Mouse (Mus musculus): ENCODE data around the gene C130079G13Rik. TPM values are rescaled to one million over a fixed set of nuclear protein-coding genes. Genes with fewer than 3 reads are reported as not detected.
"Not testable (repeated sequence)": the region's sequence is repeated elsewhere in the genome, so short reads cannot be mapped to it uniquely, and the experiment has no call there.

Gene C130079G13Rik
- not detected in 2 replicates for polyA plus RNA-seq (2012; rRNA removed)

GRCm38 (mm10) chr3:59924914-59925313, at the start of gene C130079G13Rik:
C130079G13Rik (plus strand) TSS chr3:59925214.
- H3K27ac ChIP-seq (ENCODE audit: control insufficient read depth, insufficient read depth, low read depth, low read length), result no peak within 1 kb of the TSS
- no peaks in the 10 kb centered on the region for H3K27me3 ChIP-seq (ENCODE audit: control insufficient read depth, insufficient read depth, low read length)
- no peak within 1 kb of the TSS for H3K4me3 ChIP-seq (ENCODE audit: control insufficient read depth, low read depth, low read length)
- TF ChIP-seq CTCF (IDR thresholded peaks at IDR 0.05; ENCODE audit: control insufficient read depth, insufficient read depth, insufficient replicate concordance, low read depth, low read length) (no peak), POLR2A (IDR thresholded peaks at IDR 0.05; ENCODE audit: control insufficient read depth, low read depth, low read length) (no peak)
- H3K4me1 ChIP-seq (ENCODE audit: control insufficient read depth, insufficient read depth, low read length), result no peaks in the 10 kb centered on the region
- no peaks in the 10 kb centered on the region for H3K36me3 ChIP-seq (ENCODE audit: control insufficient read depth, insufficient read depth, low read length)

DNA sequence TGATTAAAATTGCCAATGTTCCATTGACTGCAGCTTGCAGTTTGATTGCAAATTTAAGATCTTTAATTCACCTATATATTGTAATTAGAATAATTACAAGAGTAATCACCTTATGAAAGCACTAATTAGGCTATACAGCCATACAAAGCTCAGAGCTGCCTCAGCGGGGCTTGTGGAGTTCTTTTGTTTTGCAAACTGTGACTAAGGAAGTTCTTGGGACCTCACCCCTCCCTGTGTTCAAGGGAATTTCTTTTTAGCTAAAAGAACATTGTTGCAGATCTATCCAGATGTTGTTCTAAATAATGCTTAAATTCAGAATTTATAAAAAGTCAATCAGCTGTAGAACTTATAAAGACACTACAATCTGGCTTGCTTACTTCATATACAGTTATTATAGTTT, 47.4 kb upstream of the C130079G13Rik start:
- not testable (repeated sequence) for H3K4me1 ChIP-seq (ENCODE audit: control insufficient read depth, insufficient read depth, low read length); H3K27ac ChIP-seq (ENCODE audit: control insufficient read depth, insufficient read depth, low read depth, low read length); H3K27me3 ChIP-seq (ENCODE audit: control insufficient read depth, insufficient read depth, low read length); H3K4me3 ChIP-seq (ENCODE audit: control insufficient read depth, low read depth, low read length); H3K36me3 ChIP-seq (ENCODE audit: control insufficient read depth, insufficient read depth, low read length)

DNA sequence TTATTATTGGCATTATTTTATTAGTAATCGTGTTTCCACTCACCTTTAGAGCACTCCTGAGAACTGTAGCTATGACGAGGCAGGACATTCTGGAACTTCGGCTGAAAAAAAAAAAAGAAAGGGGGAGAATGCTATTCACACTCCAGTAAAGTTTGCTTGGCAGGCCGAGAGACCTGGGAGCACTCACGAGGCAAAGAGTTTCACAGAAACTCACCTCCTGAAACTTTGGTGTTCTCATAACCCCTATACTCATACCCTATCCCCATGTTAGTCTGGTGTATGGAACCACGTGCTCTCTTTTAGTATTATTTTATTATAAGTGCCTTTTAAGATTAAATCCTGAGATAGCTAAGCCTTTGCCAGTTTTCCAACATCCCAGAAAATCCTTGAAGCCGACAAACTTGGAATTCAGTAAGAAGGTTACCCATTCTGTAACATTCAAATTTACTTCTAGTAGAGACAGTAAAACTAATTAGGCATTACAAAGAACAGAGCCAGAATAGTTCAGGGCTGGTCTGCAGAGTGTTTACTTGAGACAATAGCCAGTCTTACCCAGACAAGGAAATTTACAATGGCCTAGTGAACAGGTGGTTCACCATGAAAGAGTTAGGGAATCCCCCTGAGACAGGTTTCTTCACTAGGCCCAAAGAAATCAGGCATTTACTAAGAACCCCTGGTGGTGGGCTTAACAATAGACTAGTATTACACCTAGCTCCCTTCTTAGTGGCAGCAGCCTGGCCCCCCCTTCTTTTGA, 45.0 kb upstream of the C130079G13Rik start:
- H3K36me3 ChIP-seq (ENCODE audit: control insufficient read depth, insufficient read depth, low read length); H3K27ac ChIP-seq (ENCODE audit: control insufficient read depth, insufficient read depth, low read depth, low read length); H3K4me3 ChIP-seq (ENCODE audit: control insufficient read depth, low read depth, low read length); H3K27me3 ChIP-seq (ENCODE audit: control insufficient read depth, insufficient read depth, low read length); H3K4me1 ChIP-seq (ENCODE audit: control insufficient read depth, insufficient read depth, low read length): not testable (repeated sequence)

DNA sequence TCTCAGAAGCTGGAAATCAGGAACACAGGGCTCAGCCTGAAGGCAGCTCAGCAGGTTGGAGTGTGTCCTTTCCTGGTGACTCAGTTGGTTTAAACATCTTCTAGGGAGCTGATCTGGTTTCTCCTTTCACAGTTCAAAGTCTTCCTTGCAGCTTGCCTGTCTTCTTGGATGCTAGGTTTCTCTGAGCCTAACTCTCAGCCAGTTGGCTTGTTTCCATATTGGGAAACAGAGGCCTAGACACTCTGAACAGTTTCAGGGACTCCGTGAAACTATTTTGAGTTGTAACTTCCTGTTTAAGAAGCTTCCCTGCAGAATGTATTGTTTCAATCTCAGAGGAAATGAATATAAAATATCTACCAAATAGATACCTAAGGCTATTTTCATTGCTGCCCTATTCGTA, 31.7 kb upstream of the C130079G13Rik start:
- Histone ChIP-seq H3K36me3 (ENCODE audit: control insufficient read depth, insufficient read depth, low read length) (no peaks in the 10 kb centered on the region), H3K4me3 (ENCODE audit: control insufficient read depth, low read depth, low read length) (no peak overlapping the region), H3K27me3 (ENCODE audit: control insufficient read depth, insufficient read depth, low read length) (no peaks in the 10 kb centered on the region), H3K4me1 (ENCODE audit: control insufficient read depth, insufficient read depth, low read length) (no peaks in the 10 kb centered on the region), H3K27ac (ENCODE audit: control insufficient read depth, insufficient read depth, low read depth, low read length) (no peak overlapping the region)
- no peak for TF ChIP-seq CTCF (IDR thresholded peaks at IDR 0.05; ENCODE audit: control insufficient read depth, insufficient read depth, insufficient replicate concordance, low read depth, low read length)
- TF ChIP-seq POLR2A (IDR thresholded peaks at IDR 0.05; ENCODE audit: control insufficient read depth, low read depth, low read length), result no peak

- TF ChIP-seq CTCF (IDR thresholded peaks at IDR 0.05; ENCODE audit: control insufficient read depth, insufficient read depth, insufficient replicate concordance, low read depth, low read length), result no peak
- TF ChIP-seq POLR2A (IDR thresholded peaks at IDR 0.05; ENCODE audit: control insufficient read depth, low read depth, low read length), result no peak
- no peak overlapping the region for H3K27ac ChIP-seq (ENCODE audit: control insufficient read depth, insufficient read depth, low read depth, low read length)
- no peaks in the 10 kb centered on the region for H3K4me1 ChIP-seq (ENCODE audit: control insufficient read depth, insufficient read depth, low read length)
- H3K36me3 ChIP-seq (ENCODE audit: control insufficient read depth, insufficient read depth, low read length), result no peaks in the 10 kb centered on the region
- H3K4me3 ChIP-seq (ENCODE audit: control insufficient read depth, low read depth, low read length), result no peak overlapping the region
- H3K27me3 ChIP-seq (ENCODE audit: control insufficient read depth, insufficient read depth, low read length), result no peaks in the 10 kb centered on the region
These were observed 9.6 kb downstream of the C130079G13Rik start for GRCm38 (mm10) chr3:59934621-59935020.

DNA sequence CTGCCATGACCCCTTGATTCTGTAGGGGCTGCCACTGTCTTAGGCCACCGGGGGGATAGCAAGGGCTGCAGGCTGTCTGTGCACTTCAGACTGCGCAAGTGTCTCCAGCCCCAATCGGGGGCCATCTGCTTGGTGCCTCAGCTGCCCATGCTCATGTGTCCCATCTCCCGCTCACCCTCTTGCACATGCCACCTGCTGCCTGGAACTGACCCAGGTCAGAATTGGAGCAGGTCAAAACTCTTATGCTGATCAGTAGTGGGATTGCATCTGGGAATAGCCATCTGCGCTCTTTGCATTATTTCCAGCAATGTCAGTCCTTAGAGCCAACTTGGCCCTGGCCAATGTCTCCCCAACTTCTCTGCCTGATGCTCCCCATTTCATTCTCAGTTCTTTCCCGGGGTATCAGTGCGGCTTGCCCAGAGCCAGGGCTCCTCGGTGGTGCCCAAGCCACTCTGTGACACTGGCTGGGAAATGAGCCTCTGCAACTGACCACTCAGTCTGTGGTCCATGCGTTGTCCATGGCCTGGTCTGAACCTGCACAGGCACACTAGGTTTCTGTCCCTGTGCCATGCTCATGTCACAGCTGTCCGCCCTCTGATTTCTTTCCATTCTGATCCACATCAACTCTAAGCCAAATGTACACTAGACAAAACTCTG, 22.4 kb downstream of the C130079G13Rik start:
- no peaks in the 10 kb centered on the region for H3K27me3 ChIP-seq (ENCODE audit: control insufficient read depth, insufficient read depth, low read length)
- no peak overlapping the region for H3K4me3 ChIP-seq (ENCODE audit: control insufficient read depth, low read depth, low read length)
- no peaks in the 10 kb centered on the region for H3K36me3 ChIP-seq (ENCODE audit: control insufficient read depth, insufficient read depth, low read length)
- TF ChIP-seq CTCF (IDR thresholded peaks at IDR 0.05; ENCODE audit: control insufficient read depth, insufficient read depth, insufficient replicate concordance, low read depth, low read length) (no peak), POLR2A (IDR thresholded peaks at IDR 0.05; ENCODE audit: control insufficient read depth, low read depth, low read length) (no peak)
- no peak overlapping the region for H3K27ac ChIP-seq (ENCODE audit: control insufficient read depth, insufficient read depth, low read depth, low read length)
- H3K4me1 ChIP-seq (ENCODE audit: control insufficient read depth, insufficient read depth, low read length), result no peaks in the 10 kb centered on the region; the same call in 1 of the 2 replicates

- Histone ChIP-seq H3K4me1 (ENCODE audit: control insufficient read depth, insufficient read depth, low read length) (no peaks in the 10 kb centered on the region), H3K27me3 (ENCODE audit: control insufficient read depth, insufficient read depth, low read length) (no peaks in the 10 kb centered on the region), H3K27ac (ENCODE audit: control insufficient read depth, insufficient read depth, low read depth, low read length) (no peak overlapping the region), H3K4me3 (ENCODE audit: control insufficient read depth, low read depth, low read length) (no peak overlapping the region), H3K36me3 (ENCODE audit: control insufficient read depth, insufficient read depth, low read length) (no peaks in the 10 kb centered on the region)
- TF ChIP-seq POLR2A (IDR thresholded peaks at IDR 0.05; ENCODE audit: control insufficient read depth, low read depth, low read length) (no peak), CTCF (IDR thresholded peaks at IDR 0.05; ENCODE audit: control insufficient read depth, insufficient read depth, insufficient replicate concordance, low read depth, low read length) (no peak)
These were observed 45.9 kb downstream of the C130079G13Rik start for GRCm38 (mm10) chr3:59970891-59971290.

Measured in testis, adult 2 months (tissue).